Mouse (Mus musculus) heart, embryonic 10.5 days (tissue): ENCODE measurements at regions not wholly inside any gene's neighbourhood (a gene's known extent, or its start where the extent isn't known, plus 50 kb on each side); places are given as distances from the start of the nearest gene placed in this dataset.

ENCODE experiments used
- DNase-seq: peaks from one replicate; pipeline ENCODE4 v3.0.0-alpha.2; 2017; ENCODE audit warnings: low spot score
- H3K27ac ChIP-seq: fragments of 300-500 bp; sonication (generic); 2 replicates; pipeline ENCODE4 v1.5.1; 2016; ENCODE audit warnings: mild to moderate bottlenecking
- H3K27me3 ChIP-seq: fragments of 300-500 bp; sonication (generic); 2 replicates; pipeline ENCODE4 v1.6.1; 2016; ENCODE audit warnings: mild to moderate bottlenecking; ENCODE audit not compliant: poor library complexity, insufficient read depth, severe bottlenecking
- H3K36me3 ChIP-seq: fragments of 300-500 bp; sonication (generic); 2 replicates; pipeline ENCODE4 v1.6.1; 2016; ENCODE audit warnings: mild to moderate bottlenecking, moderate library complexity
- H3K4me1 ChIP-seq: fragments of 300-500 bp; sonication (generic); 2 replicates; pipeline ENCODE4 v1.6.1; 2016; ENCODE audit warnings: mild to moderate bottlenecking
- H3K4me3 ChIP-seq: fragments of 300-500 bp; sonication (generic); 2 replicates; pipeline ENCODE4 v1.5.1; 2016; ENCODE audit warnings: mild to moderate bottlenecking, moderate library complexity
- H3K9me3 ChIP-seq: fragments of 300-500 bp; sonication (generic); 2 replicates; pipeline ENCODE4 v1.6.1; 2016; ENCODE audit warnings: mild to moderate bottlenecking, moderate library complexity
- WGBS: fragments of 180-500 bp; shearing (Covaris S2); methylation state at CpG from one replicate; pipeline ENCODE4 v1.1.7; 2016; 5-methylcytosine and 5-hydroxymethylcytosine counted together

GRCm38 (mm10) chr2:148242242-148242641 is 152.9 kb upstream of the Sstr4 start:
- WGBS: 83% methylated on average over 4 of the region's 4 CpGs
- Histone ChIP-seq H3K27me3 (no peaks in the 10 kb centered on the region), H3K27ac (no peak overlapping the region), H3K9me3 (no peaks in the 10 kb centered on the region), H3K36me3 (no peaks in the 10 kb centered on the region), H3K4me1 (peaks cover 5% of the 10 kb centered on the region), H3K4me3 (no peak overlapping the region)
- DNase-seq: no peak

- DNase-seq: no peak
- WGBS: 82% methylated on average over 2 of the region's 2 CpGs
- Histone ChIP-seq H3K9me3 (no peaks in the 10 kb centered on the region), H3K36me3 (no peaks in the 10 kb centered on the region), H3K4me3 (no peak overlapping the region), H3K27me3 (no peaks in the 10 kb centered on the region), H3K4me1 (no peaks in the 10 kb centered on the region), H3K27ac (no peak overlapping the region)
Observed at GRCm38 (mm10) chr2:148245575-148245974, 149.6 kb upstream of the Sstr4 start.

GRCm38 (mm10) chr2:148250902-148251301 is 144.2 kb upstream of the Sstr4 start:
- no peaks in the 10 kb centered on the region for H3K4me1 ChIP-seq
- no peaks in the 10 kb centered on the region for H3K27me3 ChIP-seq
- no peaks in the 10 kb centered on the region for H3K36me3 ChIP-seq
- 79% methylated on average over 1 of the region's 1 CpGs for WGBS
- H3K27ac ChIP-seq: no peak overlapping the region
- no peak overlapping the region for H3K4me3 ChIP-seq
- no peak for DNase-seq
- no peaks in the 10 kb centered on the region for H3K9me3 ChIP-seq

GRCm38 (mm10) chr2:148255662-148256061 is 139.5 kb upstream of the Sstr4 start:
- Histone ChIP-seq H3K36me3 (no peaks in the 10 kb centered on the region), H3K27me3 (no peaks in the 10 kb centered on the region), H3K4me3 (no peak overlapping the region), H3K9me3 (no peaks in the 10 kb centered on the region), H3K4me1 (no peaks in the 10 kb centered on the region), H3K27ac (no peak overlapping the region)
- DNase-seq: no peak

GRCm38 (mm10) chr2:148264111-148264730 is 130.9 kb upstream of the Sstr4 start:
- WGBS: 76% methylated on average over 3 of the region's 3 CpGs
- Histone ChIP-seq H3K4me3 (no peak overlapping the region), H3K27me3 (no peaks in the 10 kb centered on the region), H3K4me1 (no peaks in the 10 kb centered on the region), H3K27ac (no peak overlapping the region), H3K9me3 (no peaks in the 10 kb centered on the region), H3K36me3 (no peaks in the 10 kb centered on the region)
- DNase-seq: no peak

- DNase-seq: no peak
- H3K9me3 ChIP-seq: no peaks in the 10 kb centered on the region
- H3K27me3 ChIP-seq: no peaks in the 10 kb centered on the region
- H3K27ac ChIP-seq: no peak overlapping the region
- H3K4me1 ChIP-seq: no peaks in the 10 kb centered on the region
- H3K36me3 ChIP-seq: no peaks in the 10 kb centered on the region
- no peak overlapping the region for H3K4me3 ChIP-seq
- WGBS: 90% methylated on average over 3 of the region's 3 CpGs
Observed at GRCm38 (mm10) chr2:148279200-148279599, 115.9 kb upstream of the Sstr4 start.

- no peaks in the 10 kb centered on the region for H3K4me1 ChIP-seq
- H3K4me3 ChIP-seq: no peak overlapping the region
- WGBS: 61% methylated on average over 3 of the region's 3 CpGs
- H3K36me3 ChIP-seq: no peaks in the 10 kb centered on the region
- no peak for DNase-seq
- no peak overlapping the region for H3K27ac ChIP-seq
- no peaks in the 10 kb centered on the region for H3K9me3 ChIP-seq
- H3K27me3 ChIP-seq: no peaks in the 10 kb centered on the region
Observed at GRCm38 (mm10) chr2:148290326-148290725, 104.8 kb upstream of the Sstr4 start.

- no peak overlapping the region for H3K27ac ChIP-seq
- no peaks in the 10 kb centered on the region for H3K4me1 ChIP-seq
- no peak for DNase-seq
- H3K9me3 ChIP-seq: no peaks in the 10 kb centered on the region
- H3K4me3 ChIP-seq: no peak overlapping the region
- 82% methylated on average over 5 of the region's 5 CpGs for WGBS
- no peaks in the 10 kb centered on the region for H3K36me3 ChIP-seq
- no peaks in the 10 kb centered on the region for H3K27me3 ChIP-seq
Observed at GRCm38 (mm10) chr2:148292442-148292841, 102.7 kb upstream of the Sstr4 start.

GRCm38 (mm10) chr2:148292895-148293294 is 102.2 kb upstream of the Sstr4 start:
- Histone ChIP-seq H3K4me3 (no peak overlapping the region), H3K27ac (no peak overlapping the region), H3K4me1 (no peaks in the 10 kb centered on the region), H3K9me3 (no peaks in the 10 kb centered on the region), H3K36me3 (no peaks in the 10 kb centered on the region), H3K27me3 (no peaks in the 10 kb centered on the region)
- WGBS: 56% methylated on average over 2 of the region's 2 CpGs
- no peak for DNase-seq

GRCm38 (mm10) chr2:148300879-148301278 is 94.3 kb upstream of the Sstr4 start:
- Histone ChIP-seq H3K27ac (no peak overlapping the region), H3K9me3 (no peaks in the 10 kb centered on the region), H3K4me1 (no peaks in the 10 kb centered on the region), H3K4me3 (no peak overlapping the region), H3K27me3 (no peaks in the 10 kb centered on the region), H3K36me3 (no peaks in the 10 kb centered on the region)
- WGBS: 65% methylated on average over 2 of the region's 2 CpGs
- no peak for DNase-seq

GRCm38 (mm10) chr2:148312255-148312654 is 82.9 kb upstream of the Sstr4 start:
- Histone ChIP-seq H3K27ac (no peak overlapping the region), H3K9me3 (no peaks in the 10 kb centered on the region), H3K4me3 (no peak overlapping the region), H3K27me3 (no peaks in the 10 kb centered on the region), H3K36me3 (no peaks in the 10 kb centered on the region), H3K4me1 (no peaks in the 10 kb centered on the region)
- 80% methylated on average over 2 of the region's 2 CpGs for WGBS
- DNase-seq: no peak

- Histone ChIP-seq H3K4me1 (no peaks in the 10 kb centered on the region), H3K27me3 (no peaks in the 10 kb centered on the region), H3K27ac (no peak overlapping the region), H3K4me3 (no peak overlapping the region), H3K9me3 (no peaks in the 10 kb centered on the region), H3K36me3 (no peaks in the 10 kb centered on the region)
- DNase-seq: no peak
- 76% methylated on average over 1 of the region's 1 CpGs for WGBS
Observed at GRCm38 (mm10) chr2:148320896-148321295, 74.2 kb upstream of the Sstr4 start.

GRCm38 (mm10) chr2:148325362-148325761 is 69.8 kb upstream of the Sstr4 start:
- WGBS: 79% methylated on average over 3 of the region's 3 CpGs
- Histone ChIP-seq H3K4me3 (no peak overlapping the region), H3K27me3 (no peaks in the 10 kb centered on the region), H3K36me3 (no peaks in the 10 kb centered on the region), H3K4me1 (no peaks in the 10 kb centered on the region), H3K27ac (no peak overlapping the region), H3K9me3 (no peaks in the 10 kb centered on the region)
- DNase-seq: no peak

- WGBS: 71% methylated on average over 4 of the region's 4 CpGs
- no peaks in the 10 kb centered on the region for H3K4me1 ChIP-seq
- H3K27ac ChIP-seq: no peak overlapping the region
- no peak for DNase-seq
- H3K9me3 ChIP-seq: no peaks in the 10 kb centered on the region
- H3K27me3 ChIP-seq: no peaks in the 10 kb centered on the region
- H3K4me3 ChIP-seq: no peak overlapping the region
- H3K36me3 ChIP-seq: no peaks in the 10 kb centered on the region
Observed at GRCm38 (mm10) chr2:148325854-148326387, 69.2 kb upstream of the Sstr4 start.
